Mouse (Mus musculus) forebrain, embryonic 14.5 days (tissue): ENCODE measurements around the gene Sacm1l. TPM values are rescaled to one million over a fixed set of nuclear protein-coding genes. Genes with fewer than 3 reads are reported as not detected.
A peak's percentile ranks its signal among the peaks of the same experiment; 100 is the strongest.

Experiments used
- ATAC-seq: fragments of 200-750 bp; cut with Nextera tagmentation; 2 replicates; pipeline ENCODE4 v1.8.0; 2017; ENCODE audit warnings: mild to moderate bottlenecking, moderate library complexity
- DNase-seq: peaks from one replicate; pipeline ENCODE4 v3.0.0-alpha.2; 2015; ENCODE audit warnings: low spot score
- H3K27ac ChIP-seq: fragments of 300-500 bp; sonication (generic); 2 replicates; pipeline ENCODE4 v1.5.1; 2014; ENCODE audit warnings: low read depth, mild to moderate bottlenecking, control low read depth, low read length, moderate library complexity
- H3K27me3 ChIP-seq: fragments of 300-500 bp; sonication (generic); replicated peaks from 2 replicates; pipeline ENCODE4 v1.6.1; 2014; ENCODE audit warnings: low read length, control low read depth, mixed read lengths; ENCODE audit not compliant: control insufficient read depth, insufficient read depth
- H3K36me3 ChIP-seq: fragments of 300-500 bp; sonication (generic); 2 replicates; pipeline ENCODE4 v1.6.1; 2014; ENCODE audit warnings: low read length, control low read depth; ENCODE audit not compliant: control insufficient read depth, insufficient read depth
- H3K4me1 ChIP-seq: fragments of 300-500 bp; sonication (generic); 2 replicates; pipeline ENCODE4 v1.6.1; 2014; ENCODE audit warnings: antibody characterized with exemption, low read length, control low read depth; ENCODE audit not compliant: control insufficient read depth, insufficient read depth
- H3K4me2 ChIP-seq: fragments of 300-500 bp; sonication (generic); 2 replicates; pipeline ENCODE4 v1.6.1; 2014; ENCODE audit warnings: mild to moderate bottlenecking, control low read depth, low read length
- H3K4me3 ChIP-seq: fragments of 300-500 bp; sonication (generic); 2 replicates; pipeline ENCODE4 v1.5.1; 2014; ENCODE audit warnings: low read depth, low read length, control low read depth
- H3K9ac ChIP-seq: fragments of 300-500 bp; sonication (generic); 2 replicates; pipeline ENCODE4 v1.6.1; 2014; ENCODE audit warnings: mild to moderate bottlenecking, low read length, control low read depth, moderate library complexity
- H3K9me3 ChIP-seq: fragments of 300-500 bp; sonication (generic); replicated peaks from 2 replicates; pipeline ENCODE4 v1.6.1; 2016; ENCODE audit warnings: low read length, control low read depth, mixed read lengths; ENCODE audit not compliant: control insufficient read depth
- WGBS: fragments of 180-500 bp; shearing (Covaris S2); extraction: QIAGEN DNeasy Blood & Tissue Kit; methylation state at CpG from one replicate; pipeline ENCODE4 v1.1.7; 2014; 5-methylcytosine and 5-hydroxymethylcytosine counted together
- polyA plus RNA-seq: library from polyadenylated mRNA; unstranded; fragments of >200 nt; fragmentation: Nextera tagmentation; extraction: Ambion mirVana; gene quantifications from 2 replicates; pipeline ENCODE4 v1.2.1, GENCODE M21; 2014

Gene Sacm1l
- polyA plus RNA-seq, 1 experiment from 2014 or later: 46.3 TPM

- no peak overlapping the region for H3K4me3 ChIP-seq
- H3K27ac ChIP-seq: no peak overlapping the region
- 92% methylated on average over 13 of the region's 13 CpGs for WGBS
- H3K36me3 ChIP-seq: peaks cover 42% of the 10 kb centered on the region
- H3K9me3 ChIP-seq: no peaks in the 10 kb centered on the region
- H3K4me2 ChIP-seq: no peak overlapping the region
- no peak for DNase-seq
- H3K4me1 ChIP-seq: no peaks in the 10 kb centered on the region
- H3K27me3 ChIP-seq: no peaks in the 10 kb centered on the region
- H3K9ac ChIP-seq: no peak overlapping the region
- ATAC-seq: no peak
Observed at GRCm38 (mm10) chr9:123518969-123519894, 10.3 kb upstream of the Sacm1l start.

DNA sequence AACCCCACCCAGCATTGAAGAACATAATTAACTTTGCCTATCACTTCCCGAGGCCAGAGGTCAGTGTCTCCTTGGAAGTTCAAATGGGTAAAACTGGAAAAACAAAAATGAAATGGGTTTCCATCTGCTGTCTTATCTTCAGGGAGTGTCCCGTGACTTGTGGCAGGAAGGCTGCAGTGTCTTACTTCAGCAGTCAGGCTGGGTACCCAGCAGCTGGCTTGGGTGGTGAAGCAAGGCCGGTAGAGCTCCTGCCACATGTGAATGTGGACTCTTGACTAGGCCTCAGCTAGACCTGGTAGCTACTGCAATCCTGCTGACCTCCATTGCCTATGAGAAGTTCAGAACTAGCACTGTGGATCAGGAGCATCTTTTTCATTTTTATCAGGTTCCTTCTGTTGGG lies 8.8 kb upstream of the Sacm1l start:
- H3K9ac ChIP-seq: no peak overlapping the region
- H3K27ac ChIP-seq: no peak overlapping the region
- no peak for DNase-seq
- H3K36me3 ChIP-seq: peaks cover 42% of the 10 kb centered on the region
- H3K4me3 ChIP-seq: no peak overlapping the region
- ATAC-seq: no peak
- 90% methylated on average over 3 of the region's 3 CpGs for WGBS
- H3K9me3 ChIP-seq: no peaks in the 10 kb centered on the region
- H3K4me1 ChIP-seq: no peaks in the 10 kb centered on the region
- no peak overlapping the region for H3K4me2 ChIP-seq
- H3K27me3 ChIP-seq: no peaks in the 10 kb centered on the region

GRCm38 (mm10) chr9:123523676-123524075 lies 5.9 kb upstream of the Sacm1l start:
- DNase-seq (peak; percentile 21), ATAC-seq (no peak)
- Histone ChIP-seq H3K9me3 (no peaks in the 10 kb centered on the region), H3K9ac (no peak overlapping the region), H3K4me1 (peaks cover 6% of the 10 kb centered on the region; the same call in 1 of the 2 replicates), H3K4me3 (no peak overlapping the region), H3K27me3 (no peaks in the 10 kb centered on the region), H3K27ac (no peak overlapping the region), H3K36me3 (peaks cover 21% of the 10 kb centered on the region), H3K4me2 (no peak overlapping the region)
- 39% methylated on average over 3 of the region's 3 CpGs for WGBS

DNA sequence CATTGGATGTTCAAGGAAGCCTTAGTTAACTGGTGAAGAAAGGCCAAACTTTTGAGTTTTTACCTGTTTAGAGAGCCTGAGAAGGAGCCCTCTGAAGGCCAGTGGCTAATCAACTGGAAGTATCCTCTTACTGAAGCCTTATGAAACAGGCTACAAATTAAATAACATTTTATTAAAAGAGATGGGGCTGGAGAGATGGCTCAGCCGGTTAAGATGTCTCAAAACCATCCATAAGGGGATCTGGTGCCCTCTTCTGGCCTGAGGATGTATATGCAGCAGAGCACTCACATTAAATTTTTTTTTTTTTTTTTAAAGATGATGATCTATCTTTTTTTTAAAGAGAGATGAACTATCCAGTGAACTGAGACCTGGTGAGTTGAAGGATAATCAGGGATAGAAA lies 4.5 kb upstream of the Sacm1l start:
- ATAC-seq (no peak), DNase-seq (peak; percentile 87)
- Histone ChIP-seq H3K9ac (no peak overlapping the region), H3K4me3 (no peak overlapping the region), H3K4me2 (no peak overlapping the region), H3K4me1 (peaks cover 6% of the 10 kb centered on the region; the same call in 1 of the 2 replicates), H3K36me3 (peaks cover 7% of the 10 kb centered on the region), H3K27ac (no peak overlapping the region), H3K9me3 (no peaks in the 10 kb centered on the region), H3K27me3 (no peaks in the 10 kb centered on the region)
- WGBS: 0% methylated on average over 1 of the region's 1 CpGs

GRCm38 (mm10) chr9:123526502-123526901 lies 3.1 kb upstream of the Sacm1l start:
- no peaks in the 10 kb centered on the region for H3K27me3 ChIP-seq
- ATAC-seq: no peak
- WGBS: 73% methylated on average over 5 of the region's 5 CpGs

DNA sequence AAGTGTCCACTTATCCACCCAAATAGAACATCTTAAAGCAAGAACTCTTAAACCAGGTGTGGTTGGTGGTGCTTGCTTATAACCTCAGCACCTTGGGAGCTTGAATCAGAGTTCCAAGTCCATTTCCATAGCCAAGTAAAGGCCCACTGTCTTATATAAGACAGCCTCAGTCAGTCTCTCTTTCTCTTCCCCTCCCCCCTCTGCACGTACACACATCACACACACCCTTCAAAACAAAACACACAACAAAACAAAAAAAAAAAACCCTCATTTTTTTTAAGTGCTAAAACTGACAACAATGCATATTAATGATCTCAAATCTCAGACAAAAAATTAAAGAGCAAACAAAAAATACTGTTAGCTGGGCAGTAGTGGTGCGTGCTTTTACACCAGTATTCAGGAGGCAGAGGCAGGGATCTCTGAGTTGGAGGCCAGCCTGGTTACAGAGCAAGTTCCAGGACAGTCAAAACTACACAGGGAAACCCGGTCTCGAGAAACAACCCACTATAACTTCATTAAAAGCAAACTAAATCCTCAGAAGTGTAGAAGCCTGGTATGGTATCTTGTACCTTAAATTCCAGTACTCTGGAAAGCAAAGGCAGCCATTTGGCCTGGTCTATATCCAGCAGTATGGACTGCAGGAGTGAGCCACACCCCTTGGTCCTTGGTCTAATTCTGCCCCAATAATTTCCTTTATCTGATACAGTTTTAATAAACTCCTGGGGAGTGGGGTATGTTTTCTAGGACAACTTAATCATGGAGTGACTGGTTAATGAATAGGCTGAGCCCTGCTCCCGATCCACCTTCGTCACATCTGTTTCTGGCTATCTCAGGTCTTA lies 1.3 kb upstream of the Sacm1l start:
- ATAC-seq (no peak), DNase-seq (peak; percentile 11)
- 18% methylated on average over 6 of the region's 6 CpGs for WGBS

More at GRCm38 (mm10) chr9:123526502-123526901, 3.1 kb upstream of the Sacm1l start:
- Histone ChIP-seq H3K4me1 (peaks cover 12% of the 10 kb centered on the region; the same call in 1 of the 2 replicates), H3K9me3 (no peaks in the 10 kb centered on the region), H3K36me3 (no peaks in the 10 kb centered on the region), H3K27ac (no peak overlapping the region), H3K4me3 (no peak overlapping the region), H3K9ac (no peak overlapping the region), H3K4me2 (no peak overlapping the region)
- no peak for DNase-seq

DNA sequence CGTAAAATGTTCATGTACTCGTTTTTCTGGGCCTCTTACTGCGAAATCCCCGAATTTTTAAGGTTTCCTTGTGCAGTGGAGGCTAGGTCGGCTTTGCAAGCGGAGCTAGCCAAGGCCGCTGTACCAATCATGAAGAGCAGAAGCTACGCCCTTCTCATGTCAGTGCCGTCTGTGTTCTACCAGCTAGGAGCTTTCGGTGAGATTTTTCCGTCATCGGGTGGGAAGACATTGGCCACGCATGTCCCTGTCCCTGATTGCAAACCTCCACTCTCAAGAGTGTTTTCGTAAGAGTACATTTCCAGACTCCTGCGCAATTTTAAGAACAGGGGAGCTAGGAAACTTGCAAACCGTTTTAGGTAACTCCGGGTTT lies 648 bp upstream of the Sacm1l start:
- H3K36me3 ChIP-seq: no peaks in the 10 kb centered on the region
- ATAC-seq (peak; percentile 28), DNase-seq (peak; percentile 65)
- H3K4me3 ChIP-seq: peak overlapping the region; percentile 96
- no peaks in the 10 kb centered on the region for H3K27me3 ChIP-seq
- H3K9ac ChIP-seq: peak overlapping the region; percentile 64
- peaks cover 15% of the 10 kb centered on the region for H3K4me1 ChIP-seq
- peak overlapping the region; percentile 87 for H3K27ac ChIP-seq
- H3K9me3 ChIP-seq: no peaks in the 10 kb centered on the region
- WGBS: 1% methylated on average over 17 of the region's 17 CpGs
- peak overlapping the region; percentile 67 for H3K4me2 ChIP-seq

More for the DNA sequence above, 1.3 kb upstream of the Sacm1l start:
- Histone ChIP-seq H3K4me2 (peak overlapping the region; percentile 67), H3K4me1 (peaks cover 15% of the 10 kb centered on the region), H3K36me3 (no peaks in the 10 kb centered on the region), H3K27me3 (no peaks in the 10 kb centered on the region), H3K27ac (peak overlapping the region; percentile 87), H3K9me3 (no peaks in the 10 kb centered on the region), H3K9ac (peak overlapping the region; percentile 64), H3K4me3 (peak overlapping the region; percentile 96)

DNA sequence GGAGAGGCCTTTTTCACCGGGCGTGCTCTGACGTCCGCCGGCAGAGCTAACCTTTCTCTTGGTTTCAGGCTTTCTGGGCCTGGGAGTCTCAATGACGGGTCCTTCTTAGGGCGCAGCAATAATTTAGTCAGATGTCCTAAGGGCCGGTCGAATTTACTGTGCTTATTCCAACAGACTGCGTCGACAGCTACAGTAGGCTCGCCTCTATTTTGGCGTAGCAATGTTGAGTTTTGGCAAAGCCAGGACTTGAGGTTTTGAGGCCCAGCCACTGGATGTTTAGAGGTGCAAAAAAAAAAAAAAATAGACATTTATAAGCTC lies 558 bp downstream of the Sacm1l start:
- ATAC-seq (no peak), DNase-seq (peak; percentile 46)
- 1% methylated on average over 13 of the region's 13 CpGs for WGBS
- H3K4me3 ChIP-seq: peak overlapping the region; percentile 96
- H3K9ac ChIP-seq: peak overlapping the region; percentile 89
- H3K4me2 ChIP-seq: peak overlapping the region; percentile 54
- no peaks in the 10 kb centered on the region for H3K9me3 ChIP-seq
- H3K4me1 ChIP-seq: peaks cover 15% of the 10 kb centered on the region
- H3K36me3 ChIP-seq: no peaks in the 10 kb centered on the region
- H3K27me3 ChIP-seq: no peaks in the 10 kb centered on the region
- H3K27ac ChIP-seq: peak overlapping the region; percentile 93
